Mouse (Mus musculus): ENCODE data around the gene Cphx3. TPM values are rescaled to one million over a fixed set of nuclear protein-coding genes. Genes with fewer than 3 reads are reported as not detected.
"Not testable (repeated sequence)": the region's sequence is repeated elsewhere in the genome, so short reads cannot be mapped to it uniquely, and the experiment has no call there.

Cphx3 gene
- polyA plus RNA-seq, 1 experiment from 2014 or later: not detected

- not testable (repeated sequence) for DNase-seq; H3K9me3 ChIP-seq (ENCODE audit: control insufficient read depth, low read length); H3K4me1 ChIP-seq (ENCODE audit: control insufficient read depth, insufficient read depth, low read length); H3K27me3 ChIP-seq (ENCODE audit: control insufficient read depth, insufficient read depth, low read length); H3K9ac ChIP-seq (replicated peaks; ENCODE audit: low read length); H3K4me2 ChIP-seq (ENCODE audit: low read length); H3K27ac ChIP-seq (replicated peaks; ENCODE audit: low read depth, low read length); H3K36me3 ChIP-seq (ENCODE audit: control insufficient read depth, insufficient read depth, low read length); H3K4me3 ChIP-seq (replicated peaks; ENCODE audit: low read depth, low read length)
- WGBS: no CpG with 5 or more reads among the region's 6 CpGs
- ATAC-seq (ENCODE audit: low FRiP score, low TSS enrichment): 0 out of 2 replicates have a peak, but pooled peaks have one; percentile 29
Measured at GRCm38 (mm10) chr14:26258729-26259128, 176.6 kb downstream of the Cphx3 start.

Other genes with a start within 250 kb of the Cphx3 start
- 0.42 and 2.4 TPM in 2 replicates for gene Anxa11, start 240.1 kb upstream of the Cphx3 start, polyA plus RNA-seq (2014; fragmentation: Nextera tagmentation; extraction: Ambion mirVana)
- gene Plac9a, start 179.2 kb upstream of the Cphx3 start, polyA plus RNA-seq (2014; fragmentation: Nextera tagmentation; extraction: Ambion mirVana): not detected in 2 replicates
- gene Tmem254a, start 154.6 kb upstream of the Cphx3 start, polyA plus RNA-seq (2014; fragmentation: Nextera tagmentation; extraction: Ambion mirVana): 2.9 and 4.7 TPM in 2 replicates
- not detected in 2 replicates for gene Cphx1, start 144.0 kb upstream of the Cphx3 start, polyA plus RNA-seq (2014; fragmentation: Nextera tagmentation; extraction: Ambion mirVana)
- gene Duxbl1, start 103.7 kb upstream of the Cphx3 start, polyA plus RNA-seq (2014; fragmentation: Nextera tagmentation; extraction: Ambion mirVana): 2.0 and 3.0 TPM in 2 replicates
- gene Gm9780, start 39.6 kb upstream of the Cphx3 start, polyA plus RNA-seq (2014; fragmentation: Nextera tagmentation; extraction: Ambion mirVana): 1.8 and 3.9 TPM in 2 replicates
- 18.3 and 29.7 TPM in 2 replicates for gene Tmem254c, start 14.9 kb upstream of the Cphx3 start, polyA plus RNA-seq (2014; fragmentation: Nextera tagmentation; extraction: Ambion mirVana)
- not detected in 2 replicates for gene Cphx2, start 781 bp upstream of the Cphx3 start, polyA plus RNA-seq (2014; fragmentation: Nextera tagmentation; extraction: Ambion mirVana)
- gene Duxbl2, start 36.1 kb downstream of the Cphx3 start, polyA plus RNA-seq (2014; fragmentation: Nextera tagmentation; extraction: Ambion mirVana): 0.72 and 5.5 TPM in 2 replicates
- gene Plac9b, start 100.2 kb downstream of the Cphx3 start, polyA plus RNA-seq (2014; fragmentation: Nextera tagmentation; extraction: Ambion mirVana): 1.4 and 5.9 TPM in 2 replicates
- 18.4 and 23.7 TPM in 2 replicates for gene Tmem254b, start 124.7 kb downstream of the Cphx3 start, polyA plus RNA-seq (2014; fragmentation: Nextera tagmentation; extraction: Ambion mirVana)
- 1.2 and 3.6 TPM in 2 replicates for gene Duxbl3, start 175.7 kb downstream of the Cphx3 start, polyA plus RNA-seq (2014; fragmentation: Nextera tagmentation; extraction: Ambion mirVana)